Mouse (Mus musculus) ES-Bruce4 (cell line): ENCODE results near the gene Brwd3.

ENCODE experiments used
- CTCF ChIP-seq: IDR thresholded peaks from one replicate; pipeline ENCODE4 v1.8.1; 2011; ENCODE audit warnings: low read depth, low read length
- EP300 ChIP-seq: IDR thresholded peaks from 2 replicates; pipeline ENCODE4 v1.6.1; 2011; ENCODE audit warnings: low read depth, low read length; ENCODE audit not compliant: insufficient read depth
- POLR2A ChIP-seq: IDR thresholded peaks from one replicate; pipeline ENCODE4 v1.8.1; 2011; ENCODE audit warnings: low read length; ENCODE audit not compliant: insufficient read depth

GRCm38 (mm10) chrX:108728334-108728733 is 105.8 kb downstream of the Brwd3 start:
- TF ChIP-seq CTCF (no peak), POLR2A (no peak), EP300 (no peak)
